Mouse (Mus musculus) kidney, adult 18-20 months (tissue): ENCODE data around the gene Plekhf1.
A peak's percentile ranks its signal among the peaks of the same experiment; 100 is the strongest.

Source experiments
- DNase-seq: peaks from one replicate; pipeline ENCODE4 v3.0.0; 2021

Gene Plekhf1

GRCm38 (mm10) chr7:38184786-38185185 is 43.0 kb downstream of the Plekhf1 start:
- no peak for DNase-seq

DNA sequence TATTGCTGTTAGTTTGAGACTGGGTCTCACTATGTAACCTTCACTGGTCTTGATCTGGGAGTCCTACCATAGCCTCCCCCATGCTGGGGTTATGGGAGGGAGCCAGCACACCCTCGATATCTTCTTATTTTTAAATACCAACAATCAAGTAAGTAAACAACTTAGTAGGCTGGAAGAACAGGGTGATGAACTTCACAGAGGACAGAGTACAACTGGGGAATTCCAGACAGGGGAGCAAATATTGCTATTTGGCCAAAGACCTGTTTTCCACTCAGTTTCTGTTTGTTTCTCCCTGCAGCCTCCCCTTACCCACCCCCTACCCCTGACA is 43.4 kb downstream of the Plekhf1 start:
- DNase-seq = no peak

DNA sequence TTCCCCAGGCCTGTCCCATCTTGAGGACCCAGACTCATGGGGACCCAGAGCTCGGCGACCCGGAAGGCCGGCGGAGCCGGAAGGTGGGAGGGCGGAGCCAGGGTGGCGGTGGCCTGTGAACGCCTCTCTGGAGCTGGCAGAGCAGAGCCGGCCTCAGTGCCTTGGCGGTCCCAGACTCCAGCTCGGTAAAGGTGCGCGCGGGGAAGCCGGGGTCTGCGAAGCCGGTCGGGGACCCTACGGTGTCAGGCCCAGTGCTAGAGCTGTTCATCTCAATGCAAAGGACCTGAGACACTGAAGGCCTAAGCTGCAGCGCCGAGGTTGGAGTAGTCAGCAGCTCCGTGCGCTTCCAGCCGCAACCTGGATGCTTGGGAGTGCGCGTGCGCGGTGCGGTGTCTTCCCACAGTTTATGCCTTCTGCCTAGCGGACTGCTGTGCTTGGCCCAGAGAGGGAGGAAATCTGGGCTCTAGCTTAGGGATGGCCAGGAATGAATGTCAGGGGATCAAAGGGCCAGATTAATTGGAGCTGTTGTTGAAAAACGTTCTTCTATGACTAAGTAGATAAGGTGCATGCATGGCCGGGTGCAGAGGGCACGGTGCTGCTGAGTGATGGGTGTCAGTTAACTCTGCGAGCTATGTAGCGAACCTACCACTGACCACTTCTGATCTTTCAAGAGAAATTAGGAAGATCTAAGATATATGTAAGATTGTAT is 44.0 kb downstream of the Plekhf1 start:
- DNase-seq = peak; percentile 92

DNA sequence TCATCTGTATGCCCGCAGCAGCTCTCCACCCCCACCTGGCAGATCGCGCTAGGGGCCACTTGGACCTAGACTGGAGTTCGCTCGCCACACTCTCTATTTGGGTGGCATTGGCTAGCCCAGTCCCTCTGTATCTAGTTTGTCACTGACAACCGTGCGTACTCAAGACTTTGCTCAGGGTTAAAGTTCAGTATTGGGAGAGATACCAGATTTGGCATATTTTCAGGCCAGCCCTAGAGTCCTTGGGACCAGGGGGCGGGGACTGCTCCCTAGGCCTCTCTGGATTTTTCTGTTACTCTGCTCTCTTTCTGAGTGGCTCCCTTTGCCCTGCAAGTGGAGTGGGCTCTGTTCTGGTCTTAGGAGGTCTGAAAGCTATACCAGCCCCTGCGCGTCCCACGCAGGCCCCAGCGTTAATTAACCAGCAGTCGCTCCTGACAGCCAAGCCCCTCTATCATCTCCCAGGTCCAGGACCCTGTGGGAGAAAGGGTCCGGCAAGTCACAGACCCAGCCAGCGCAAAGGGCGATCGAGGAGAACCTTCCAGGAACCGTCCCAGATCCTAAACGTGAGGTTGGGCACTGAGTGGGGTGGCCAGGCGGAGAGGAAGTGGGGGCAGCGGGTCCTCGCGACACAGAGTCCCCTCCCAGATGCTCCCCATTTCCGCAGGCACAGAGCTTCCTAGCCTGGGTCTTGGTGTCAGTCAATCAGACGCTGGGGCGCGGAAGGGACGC is 44.7 kb downstream of the Plekhf1 start, which contains the start of gene 1600014C10Rik:
Gene 1600014C10Rik (plus strand): TSS at position 256 of the 726 bp plus-strand sequence.
- no peak for DNase-seq

- peak; percentile 88 for DNase-seq
Measured at GRCm38 (mm10) chr7:38182596-38182961, 45.2 kb downstream of the Plekhf1 start.

DNA sequence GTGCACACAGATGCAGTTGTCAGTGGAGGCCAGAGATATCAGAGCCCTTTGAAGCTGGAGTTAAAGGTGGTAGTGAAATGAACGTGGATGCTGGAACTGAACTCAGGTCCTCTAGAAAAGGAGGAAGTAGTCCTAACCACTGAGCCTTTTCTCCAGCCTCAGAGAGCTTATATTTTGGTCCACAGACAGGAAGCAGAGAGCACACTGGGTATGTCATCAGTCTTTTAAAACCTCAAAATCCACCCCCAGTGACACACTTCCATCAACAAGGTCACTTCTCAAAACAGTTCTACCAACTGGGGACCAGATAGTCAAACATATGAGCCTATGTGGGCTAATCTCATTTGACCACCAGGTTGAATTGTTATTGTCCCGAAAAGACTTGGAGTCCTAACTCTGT is 46.5 kb downstream of the Plekhf1 start:
- DNase-seq = no peak

DNA sequence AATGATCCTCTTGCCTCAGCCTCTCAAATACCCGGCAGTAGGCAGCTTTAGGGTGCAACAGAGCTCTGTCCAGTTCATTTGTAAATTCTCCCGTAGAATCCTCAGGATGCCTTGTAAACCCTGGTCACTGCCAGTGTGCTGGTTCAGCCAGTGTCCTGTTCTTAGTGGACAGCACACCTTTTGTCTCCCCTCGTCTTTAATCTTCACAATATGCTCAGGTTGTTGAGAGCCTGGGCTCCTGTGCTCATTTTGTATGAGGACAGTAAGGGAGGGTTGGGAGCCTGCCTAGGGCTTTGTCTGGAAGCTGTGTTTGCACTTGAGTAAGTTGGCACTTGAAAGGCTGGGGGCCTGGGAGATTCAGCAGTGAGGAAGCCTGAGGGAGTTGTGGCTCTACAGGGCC is 47.9 kb downstream of the Plekhf1 start:
- DNase-seq = no peak

DNA sequence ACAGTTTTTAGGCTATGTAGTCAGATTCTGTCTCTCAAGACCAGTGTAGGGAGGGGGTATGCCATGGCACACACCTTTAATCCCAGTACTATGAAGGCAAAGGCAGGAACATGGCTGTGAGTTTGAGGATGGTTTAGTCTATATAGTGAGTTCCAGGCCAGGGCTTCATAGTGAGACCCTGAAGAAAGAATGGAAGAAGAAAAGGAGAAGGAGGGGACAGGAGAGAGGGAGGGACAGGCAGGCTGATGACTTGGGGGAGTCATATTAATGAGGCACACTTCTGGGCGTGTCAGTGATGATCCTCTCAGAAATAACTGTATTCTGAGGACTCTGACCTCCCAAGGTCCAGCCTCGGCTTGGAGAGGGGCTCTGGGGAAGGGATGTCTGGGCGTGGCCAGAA is 51.8 kb downstream of the Plekhf1 start:
- DNase-seq = no peak

DNA sequence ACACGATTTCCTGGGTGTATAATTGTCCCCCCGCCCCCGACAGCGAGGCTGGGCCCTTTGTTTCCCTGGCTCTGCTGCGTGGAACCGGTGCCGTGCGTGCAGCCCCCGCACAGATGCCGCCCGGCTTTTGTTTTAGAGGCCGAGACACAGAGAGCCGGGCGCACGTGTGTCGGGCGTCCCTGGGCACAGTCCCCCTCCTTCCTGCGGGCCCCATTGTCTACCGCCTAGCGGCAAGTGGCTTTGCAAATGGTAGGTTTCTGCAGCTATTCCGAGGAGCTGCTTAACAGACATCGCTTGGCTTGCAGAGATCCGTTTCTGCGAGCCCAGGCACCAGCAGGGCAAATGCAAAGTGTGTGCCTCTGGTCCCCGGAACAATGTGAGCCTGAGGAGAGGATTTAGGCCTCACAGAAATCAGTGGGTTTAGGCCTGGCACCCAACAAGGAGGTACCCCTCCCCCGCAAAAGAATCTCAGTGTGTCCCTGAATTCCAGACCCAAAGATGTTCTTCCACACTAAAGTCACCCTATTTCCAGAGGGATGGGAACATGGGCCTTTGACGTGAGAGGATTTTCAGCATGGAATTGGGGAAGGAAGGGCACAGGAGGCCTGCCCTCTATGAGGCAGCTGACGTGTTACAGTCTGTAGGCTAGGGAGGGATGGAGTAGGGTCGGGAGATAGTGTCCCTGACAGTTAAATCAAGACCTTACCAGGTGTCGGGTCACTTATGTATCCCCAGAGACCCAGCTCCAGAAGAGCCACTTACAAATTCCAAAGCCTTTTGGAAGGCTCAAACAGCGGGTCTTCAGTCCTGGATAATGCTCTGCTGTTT is 53.3 kb downstream of the Plekhf1 start:
- DNase-seq = no peak

GRCm38 (mm10) chr7:38173871-38174270 is 53.9 kb downstream of the Plekhf1 start:
- DNase-seq = no peak

DNA sequence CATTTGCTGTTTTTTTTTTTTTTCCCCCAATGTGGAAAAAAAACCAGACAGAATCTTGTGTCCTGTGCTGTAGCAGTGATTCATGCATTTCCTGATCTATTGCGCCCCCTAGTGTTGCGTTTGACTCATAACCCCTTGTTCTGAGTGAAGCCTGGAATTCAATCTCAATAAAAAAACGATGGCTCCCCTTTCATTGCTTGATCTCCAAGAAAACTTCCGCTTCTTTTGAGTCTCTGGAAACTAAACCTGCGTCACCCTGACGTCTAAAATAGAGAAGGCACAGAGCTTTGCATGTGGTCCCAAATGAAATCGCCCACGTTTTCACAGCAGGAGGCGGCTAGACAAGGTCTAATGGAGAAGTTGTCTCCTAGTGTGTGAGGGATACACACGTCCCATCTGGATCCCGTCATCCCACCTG is 60.1 kb downstream of the Plekhf1 start:
- no peak for DNase-seq
